Mouse (Mus musculus) frontal cortex, postnatal 10 days (tissue): Measurements from ENCODE around the gene Gimap7.
A peak's percentile ranks its signal among the peaks of the same experiment; 100 is the strongest.

Experiments
- DNase-seq, 2 experiments: peaks; one replicate each; pipeline ENCODE4 v3.0.0; 2022; ENCODE audit warnings: low spot score in 2 of 2, mixed read lengths in 1 of 2

The Gimap7 gene

GRCm38 (mm10) chr6:48741273-48741672 is 22.9 kb downstream of the Gimap7 start:
- DNase-seq: no peak

GRCm38 (mm10) chr6:48741711-48742206 is 23.3 kb downstream of the Gimap7 start:
- no peak for DNase-seq

- peak in 1 of 2 experiments; percentile 14 for DNase-seq
These were observed 24.3 kb downstream of the Gimap7 start for GRCm38 (mm10) chr6:48742422-48743351.

- DNase-seq: no peak
These were observed 27.1 kb downstream of the Gimap7 start for GRCm38 (mm10) chr6:48745490-48745889.

- DNase-seq: peak in 1 of 2 experiments; percentile 15
These were observed 27.8 kb downstream of the Gimap7 start, which contains the start of gene Gimap5 for GRCm38 (mm10) chr6:48745959-48746889. Gene Gimap5, plus strand, starts transcription at chr6:48746197.

GRCm38 (mm10) chr6:48747091-48747966 is 28.9 kb downstream of the Gimap7 start:
- no peak for DNase-seq

- DNase-seq: no peak
These were observed 45.3 kb downstream of the Gimap7 start for GRCm38 (mm10) chr6:48763567-48764270.

GRCm38 (mm10) chr6:48764496-48764895 is 46.1 kb downstream of the Gimap7 start:
- no peak for DNase-seq

GRCm38 (mm10) chr6:48768178-48768869 is 49.9 kb downstream of the Gimap7 start:
- no peak for DNase-seq

GRCm38 (mm10) chr6:48768933-48769332 is 50.5 kb downstream of the Gimap7 start:
- no peak for DNase-seq

- no peak for DNase-seq
These were observed 52.3 kb downstream of the Gimap7 start, which contains the start of gene Gimap3 for GRCm38 (mm10) chr6:48770696-48771095. Gene Gimap3, minus strand, starts transcription at chr6:48770851.

GRCm38 (mm10) chr6:48772030-48772429 is 53.6 kb downstream of the Gimap7 start:
- peak; percentile 25 to 68 for DNase-seq
